Mouse (Mus musculus) spleen, adult 2 months (tissue): Measurements from ENCODE around the gene Hoxc5. TPM values are rescaled to one million over a fixed set of nuclear protein-coding genes. Genes with fewer than 3 reads are reported as not detected.

Source experiments
- DNase-seq, 2 experiments: peaks; one replicate each; pipeline versions ENCODE4 v3.0.0 to v3.0.0-alpha.2; 2012 to 2021; ENCODE audit warnings: low spot score in 2 of 2, low read depth in 1 of 2
- H3K27ac ChIP-seq: fragments of 200-500 bp; 2 replicates; pipeline ENCODE4 v1.5.1; 2012; ENCODE audit warnings: low read length, inconsistent platforms; ENCODE audit not compliant: insufficient read depth
- H3K27me3 ChIP-seq: fragments of 200-500 bp; 2 replicates; pipeline ENCODE4 v1.6.1; 2012; ENCODE audit warnings: mild to moderate bottlenecking, moderate library complexity, low read length, inconsistent platforms; ENCODE audit not compliant: control insufficient read depth, insufficient read depth
- H3K36me3 ChIP-seq: fragments of 200-500 bp; 2 replicates; pipeline ENCODE4 v1.6.1; 2012; ENCODE audit warnings: mild to moderate bottlenecking, low read length, inconsistent platforms; ENCODE audit not compliant: control insufficient read depth, insufficient read depth
- H3K4me1 ChIP-seq: fragments of 200-500 bp; 2 replicates; pipeline ENCODE4 v1.6.1; 2011; ENCODE audit warnings: inconsistent platforms; ENCODE audit not compliant: control insufficient read depth, insufficient read depth, insufficient read length
- H3K4me3 ChIP-seq: fragments of 200-500 bp; 2 replicates; pipeline ENCODE4 v1.5.1; 2011; ENCODE audit warnings: mild to moderate bottlenecking, inconsistent platforms; ENCODE audit not compliant: insufficient read depth, insufficient read length; ENCODE audit errors: extremely low read depth
- CTCF ChIP-seq: fragments of 200-500 bp; IDR thresholded peaks from 2 replicates; pipeline ENCODE4 v1.5.1; 2011; ENCODE audit warnings: mild to moderate bottlenecking, inconsistent platforms; ENCODE audit not compliant: insufficient read depth, insufficient read length, insufficient replicate concordance; ENCODE audit errors: extremely low read depth
- POLR2A ChIP-seq: fragments of 200-500 bp; IDR thresholded peaks from 2 replicates; pipeline ENCODE4 v1.6.1; 2011; ENCODE audit warnings: low read depth, low read length, inconsistent platforms
- WGBS: fragments of 180-500 bp; shearing (Covaris S2); methylation state at CpG from one replicate; pipeline ENCODE4 v1.1.7; 2018; 5-methylcytosine and 5-hydroxymethylcytosine counted together
- polyA plus RNA-seq: library from polyadenylated mRNA; depleted of rRNA; stranded (reverse); fragments of >200 nt; gene quantifications from 2 replicates; pipeline ENCODE4 v1.2.3, GENCODE M21; 2012

Hoxc5 gene
- polyA plus RNA-seq, 1 experiment = 0.05 TPM

- TF ChIP-seq CTCF (no peak), POLR2A (no peak)
- WGBS = 5% methylated on average over 30 of the region's 31 CpGs
- no peak within 1 kb of the TSS for H3K27ac ChIP-seq
- DNase-seq = no peak
- H3K27me3 ChIP-seq = peaks cover 20% of the 10 kb centered on the region
- H3K36me3 ChIP-seq = no peaks in the 10 kb centered on the region
- H3K4me1 ChIP-seq = no peaks in the 10 kb centered on the region
- H3K4me3 ChIP-seq = no peak within 1 kb of the TSS
These were observed 30.8 kb upstream of the Hoxc5 start, which contains the start of gene Hoxc12 for GRCm38 (mm10) chr15:102936279-102936972. Gene Hoxc12 (plus strand): TSS chr15:102936757.

GRCm38 (mm10) chr15:102937036-102937666 lies 30.1 kb upstream of the Hoxc5 start:
- DNase-seq = no peak
- H3K27ac ChIP-seq = no peak overlapping the region
- TF ChIP-seq CTCF (no peak), POLR2A (no peak)
- no peaks in the 10 kb centered on the region for H3K4me1 ChIP-seq
- no peak overlapping the region for H3K4me3 ChIP-seq
- 7% methylated on average over 50 of the region's 50 CpGs for WGBS
- H3K27me3 ChIP-seq = peaks cover 19% of the 10 kb centered on the region
- H3K36me3 ChIP-seq = no peaks in the 10 kb centered on the region

DNA sequence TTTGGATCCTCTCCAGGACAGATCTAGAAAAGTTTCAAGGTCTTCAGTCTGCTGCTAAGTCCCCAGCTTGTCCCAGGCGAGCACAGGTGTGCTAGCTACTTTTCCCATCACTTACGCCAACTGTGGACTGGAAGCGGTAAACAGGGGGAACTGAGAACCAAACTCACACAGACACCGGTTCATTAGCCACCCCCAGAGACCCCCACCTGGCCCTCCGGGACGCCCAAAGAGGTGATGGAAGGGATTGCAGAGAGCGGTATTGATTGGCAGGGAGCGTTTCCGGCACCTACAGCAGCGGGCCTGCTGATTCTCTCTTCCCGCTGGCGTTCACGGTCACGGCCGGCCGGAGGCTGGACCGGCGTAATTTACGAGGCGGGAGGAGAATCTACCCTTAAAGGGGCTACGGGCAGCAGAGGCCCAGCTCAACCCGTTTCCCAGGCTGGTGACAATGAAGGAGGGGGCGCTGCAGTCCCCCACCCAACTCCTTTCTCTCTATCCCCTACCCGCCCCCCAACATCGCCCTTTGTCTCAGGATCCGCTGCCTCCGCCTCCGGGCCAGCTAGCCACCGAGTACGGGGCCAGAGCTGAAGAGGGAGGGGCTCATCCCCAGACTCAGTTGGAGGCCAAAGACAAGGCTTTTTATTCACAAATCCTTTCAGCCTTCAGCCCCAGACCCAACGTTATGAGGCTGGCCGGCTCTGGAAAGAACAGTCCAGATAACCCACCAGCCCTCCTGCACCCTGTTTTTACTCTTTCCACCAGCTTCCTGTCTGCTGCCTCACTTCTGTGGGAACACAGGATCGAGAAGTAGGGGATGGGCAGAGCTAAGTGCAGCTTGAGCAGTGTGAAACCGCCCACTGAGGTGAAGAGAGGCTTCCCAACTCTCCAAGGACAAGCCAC lies 27.7 kb upstream of the Hoxc5 start:
- no peak overlapping the region for H3K27ac ChIP-seq
- H3K27me3 ChIP-seq = peaks cover 27% of the 10 kb centered on the region
- DNase-seq = no peak
- WGBS = 8% methylated on average over 34 of the region's 34 CpGs
- no peaks in the 10 kb centered on the region for H3K36me3 ChIP-seq
- no peak for TF ChIP-seq POLR2A
- TF ChIP-seq CTCF = no peak
- H3K4me3 ChIP-seq = no peak overlapping the region
- H3K4me1 ChIP-seq = no peaks in the 10 kb centered on the region

GRCm38 (mm10) chr15:102942739-102943467 lies 24.3 kb upstream of the Hoxc5 start:
- no peak for DNase-seq
- Histone ChIP-seq H3K27me3 (peaks cover 19% of the 10 kb centered on the region), H3K4me1 (no peaks in the 10 kb centered on the region), H3K36me3 (no peaks in the 10 kb centered on the region), H3K4me3 (no peak overlapping the region), H3K27ac (no peak overlapping the region)
- 4% methylated on average over 53 of the region's 53 CpGs for WGBS
- TF ChIP-seq POLR2A (no peak), CTCF (no peak)

DNA sequence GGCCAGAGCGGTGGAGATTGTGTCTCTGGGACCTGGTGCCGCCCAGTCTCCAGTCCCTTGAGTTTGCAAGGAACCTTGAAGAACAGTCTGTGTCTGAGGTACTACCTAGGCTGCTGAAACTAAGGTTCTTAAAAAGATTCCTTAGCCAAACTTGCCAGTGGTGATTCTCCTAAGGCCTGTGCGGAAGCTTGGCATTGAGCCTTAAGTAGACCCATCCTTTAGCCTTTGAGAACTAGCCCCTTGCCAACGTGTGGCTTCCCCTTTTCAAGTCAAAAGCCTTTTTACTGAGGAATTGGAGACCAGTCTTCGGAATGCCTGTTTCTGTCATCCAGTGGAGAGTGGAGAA lies 23.8 kb upstream of the Hoxc5 start:
- H3K27ac ChIP-seq = no peak overlapping the region
- peaks cover 19% of the 10 kb centered on the region for H3K27me3 ChIP-seq
- no peak for TF ChIP-seq CTCF
- TF ChIP-seq POLR2A = no peak
- 10% methylated on average over 5 of the region's 5 CpGs for WGBS
- H3K4me1 ChIP-seq = no peaks in the 10 kb centered on the region
- H3K4me3 ChIP-seq = no peak overlapping the region
- no peak for DNase-seq
- no peaks in the 10 kb centered on the region for H3K36me3 ChIP-seq
